Mouse (Mus musculus): ENCODE results near the gene Mep1a.

GRCm38 (mm10) chr17:43504594-43504934 is 2.0 kb upstream of the Mep1a start:
- TF ChIP-seq CTCF (conservative IDR thresholded peaks at IDR 0.05; ENCODE audit: low read length) = no peak
- TF ChIP-seq NANOG (IDR thresholded peaks at IDR 0.05; ENCODE audit: borderline replicate concordance, low read length) = no peak
- no peak for TF ChIP-seq POU5F1 (IDR thresholded peaks at IDR 0.05; ENCODE audit: borderline replicate concordance, low read length)
